In the genomic region with DNA sequence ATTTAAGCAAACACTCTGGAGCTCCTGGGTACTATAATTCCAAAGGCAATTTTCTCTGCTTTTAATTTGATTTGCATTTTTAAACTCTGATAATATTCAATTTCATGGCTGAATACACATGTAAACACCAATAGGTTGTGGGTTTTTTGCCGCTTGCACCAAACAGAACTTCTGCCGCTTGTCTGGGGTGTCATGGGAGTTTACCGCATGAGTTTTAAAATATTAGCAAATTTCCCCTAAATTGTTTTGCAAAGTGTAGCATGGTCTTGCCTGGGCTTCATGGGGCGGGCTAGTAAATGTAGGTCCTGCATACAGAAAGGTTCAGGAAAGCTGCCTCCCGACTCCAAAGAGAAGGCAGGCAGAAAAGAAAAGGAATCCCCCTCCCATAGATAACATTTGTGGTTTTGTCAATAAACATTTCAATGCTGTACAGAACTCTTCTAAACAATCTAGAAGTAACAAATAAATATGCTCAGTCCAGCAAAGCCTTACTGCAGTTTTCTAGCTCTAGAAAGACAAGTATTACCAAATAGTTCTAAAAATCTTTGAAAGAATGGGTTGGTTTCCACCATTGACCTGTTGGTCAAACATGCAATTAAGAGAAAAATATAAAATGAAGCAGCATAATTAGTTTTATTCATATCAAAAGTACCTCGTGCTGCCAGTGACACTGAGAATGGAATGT, we compare ENCODE assay signal across 20 mouse cellular contexts. TPM values are rescaled to one million over a fixed set of nuclear protein-coding genes. Genes with fewer than 3 reads are reported as not detected.
DNase-seq lines count a peak whose midpoint lies in the region; ATAC-seq lines count a peak whose summit lies in the region.
"Had no signal": no experiment of that assay in that cellular context is flagged by ENCODE, and none has a peak within 500 bp of the region (broad histone marks: within the 10 kb centered on the region; RNA-seq: fewer than 3 reads in every experiment).

No protein-coding gene starts in this region.

- H3K36me3 ChIP-seq in lung, embryonic 15.5 days: no peaks in the 10 kb centered on the region
- H3K36me3 ChIP-seq: embryonic facial prominence, embryonic 15.5 days; forebrain, embryonic 10.5 days; heart, embryonic 15.5 days had no signal

- H3K9ac ChIP-seq in lung, embryonic 15.5 days: no peak overlapping the region
- H3K9ac ChIP-seq: embryonic facial prominence, embryonic 15.5 days; heart, embryonic 15.5 days had no signal

- H3K9me3 ChIP-seq in lung, embryonic 15.5 days: no peaks in the 10 kb centered on the region
- H3K9me3 ChIP-seq: embryonic facial prominence, embryonic 15.5 days; forebrain, embryonic 10.5 days; heart, embryonic 15.5 days had no signal

- ATAC-seq in lung, embryonic 15.5 days (ENCODE audit: borderline replicate concordance, extremely low read depth, low FRiP score, low TSS enrichment): no peak

- 12% methylated on average over 6 of the region's 6 CpGs for WGBS in lung, embryonic 15.5 days

- peak overlapping the region; percentile 64 for H3K27ac ChIP-seq in lung, embryonic 15.5 days
- H3K27ac ChIP-seq: embryonic facial prominence, embryonic 15.5 days; forebrain, embryonic 10.5 days; gastrocnemius, adult 2 months; heart, embryonic 15.5 days; layer of hippocampus, adult 2 months had no signal

- H3K27me3 ChIP-seq in lung, embryonic 15.5 days: peaks cover 89% of the 10 kb centered on the region

- peaks cover 13% of the 10 kb centered on the region; the same call in 1 of the 2 replicates for H3K4me1 ChIP-seq in lung, embryonic 15.5 days
- H3K4me1 ChIP-seq: embryonic facial prominence, embryonic 15.5 days; heart, embryonic 15.5 days had no signal

- DNase-seq in heart, adult 11 months: peak; percentile 27
- DNase-seq in heart, adult 9 months (ENCODE audit: low spot score in 2 of 2): no peak
- DNase-seq in lung, postnatal 14 days: no peak
- peak; percentile 35 for DNase-seq in retina, embryonic 14.5 days (ENCODE audit: low spot score)
- DNase-seq in retina, postnatal 1 day: no peak
- DNase-seq in T-cell, adult 2 months (ENCODE audit: low spot score): no peak
- no peak for DNase-seq in thymus, postnatal 14 days
- DNase-seq: adrenal gland, postnatal 14 days; cerebellum, adult 18-20 months; cerebellum, postnatal 36 days; gastrocnemius, adult 2 months; heart, adult 18-20 months; kidney, adult 11 months; left cerebral cortex, postnatal 4 days; right cerebral cortex, postnatal 25 days had no signal

- H3K4me2 ChIP-seq in lung, embryonic 15.5 days: peak overlapping the region; percentile 43
- H3K4me2 ChIP-seq: embryonic facial prominence, embryonic 15.5 days; heart, embryonic 15.5 days had no signal

- H3K4me3 ChIP-seq in lung, embryonic 15.5 days: no peak overlapping the region
- H3K4me3 ChIP-seq: embryonic facial prominence, embryonic 15.5 days; forebrain, embryonic 10.5 days; gastrocnemius, adult 2 months; layer of hippocampus, adult 2 months had no signal

RNA-seq across cellular contexts. Expression of gene Foxa2, which starts 15.6 kb away (rescaled TPM):
- polyA plus RNA-seq in lung, embryonic 15.5 days (2015; fragmentation: Nextera tagmentation; extraction: Ambion mirVana): 38.4 and 40.6 TPM in 2 replicates

Comparison
In these comparisons a context has a peak if more than half of its experiments do, and no peak if none do; other contexts are left out.
1. DNase-seq: peak in heart, adult 11 months (single experiment) and retina, embryonic 14.5 days (single experiment); none in heart, adult 9 months (0 of 2), lung, postnatal 14 days (single experiment), retina, postnatal 1 day (single experiment), T-cell, adult 2 months (single experiment) and thymus, postnatal 14 days (single experiment).